Mouse (Mus musculus): ENCODE results near the gene Prickle4. TPM values are rescaled to one million over a fixed set of nuclear protein-coding genes. Genes with fewer than 3 reads are reported as not detected.

Gene Prickle4
- polyA plus RNA-seq, 1 experiment from 2014 or later = 0.44 TPM

DNA sequence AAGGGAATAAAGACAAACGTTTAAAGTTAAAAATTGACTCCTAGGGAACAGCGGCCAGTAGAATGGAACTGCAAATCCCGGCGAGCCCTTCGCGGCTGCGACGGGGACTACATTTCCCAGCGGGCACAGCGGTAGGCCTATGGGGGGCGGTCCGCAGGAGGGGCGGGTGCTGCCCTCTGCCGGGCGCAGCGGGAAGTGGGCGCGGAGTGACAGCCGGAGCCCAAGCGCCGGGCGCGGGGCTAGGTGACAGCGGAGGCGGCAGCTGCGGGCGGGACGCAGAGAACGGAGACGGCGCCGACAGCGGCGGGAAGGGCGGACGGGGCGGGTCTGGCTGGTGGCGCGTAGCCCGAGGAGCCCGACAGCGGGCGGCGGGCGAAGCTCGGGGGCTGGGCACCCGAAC is 42.3 kb upstream of the Prickle4 start, which contains the start of gene Tfeb:
Tfeb (plus strand) TSS at position 175 of the 400 bp plus-strand sequence.
- H3K27ac ChIP-seq (ENCODE audit: low read depth, low read length) = peak within 1 kb of the TSS; percentile 62
- DNase-seq (ENCODE audit: low spot score) (peak; percentile 97), ATAC-seq (replicated peaks; ENCODE audit: low FRiP score) (peak; percentile 81)
- H3K4me3 ChIP-seq (ENCODE audit: low read depth, low read length) = peak within 1 kb of the TSS; percentile 81
- under 1% methylated on average over 47 of the region's 47 CpGs for WGBS
- H3K36me3 ChIP-seq (ENCODE audit: control insufficient read depth, insufficient read depth, low read length) = no peaks in the 10 kb centered on the region
- H3K27me3 ChIP-seq (replicated peaks; ENCODE audit: control insufficient read depth, insufficient read depth, low read length) = peaks cover 5% of the 10 kb centered on the region
- H3K4me2 ChIP-seq = peak within 1 kb of the TSS; percentile 99
- no peaks in the 10 kb centered on the region for H3K9me3 ChIP-seq (ENCODE audit: control insufficient read depth, low read length)
- H3K4me1 ChIP-seq (replicated peaks; ENCODE audit: control insufficient read depth, insufficient read depth, low read length) = peaks cover 24% of the 10 kb centered on the region
- H3K9ac ChIP-seq (ENCODE audit: low read depth, low read length) = peak within 1 kb of the TSS; percentile 79

GRCm38 (mm10) chr17:47735553-47736100 is 41.1 kb upstream of the Prickle4 start:
- Histone ChIP-seq H3K4me1 (replicated peaks; ENCODE audit: control insufficient read depth, insufficient read depth, low read length) (peaks cover 18% of the 10 kb centered on the region), H3K4me2 (no peak overlapping the region), H3K9me3 (ENCODE audit: control insufficient read depth, low read length) (no peaks in the 10 kb centered on the region), H3K4me3 (ENCODE audit: low read depth, low read length) (no peak overlapping the region), H3K27ac (ENCODE audit: low read depth, low read length) (no peak overlapping the region), H3K36me3 (ENCODE audit: control insufficient read depth, insufficient read depth, low read length) (no peaks in the 10 kb centered on the region), H3K27me3 (replicated peaks; ENCODE audit: control insufficient read depth, insufficient read depth, low read length) (peaks cover 5% of the 10 kb centered on the region), H3K9ac (ENCODE audit: low read depth, low read length) (no peak overlapping the region)
- DNase-seq (ENCODE audit: low spot score) (no peak), ATAC-seq (replicated peaks; ENCODE audit: low FRiP score) (no peak)
- 78% methylated on average over 14 of the region's 14 CpGs for WGBS

- no peak overlapping the region for H3K4me2 ChIP-seq
- H3K4me3 ChIP-seq (ENCODE audit: low read depth, low read length) = no peak overlapping the region
- no peaks in the 10 kb centered on the region for H3K36me3 ChIP-seq (ENCODE audit: control insufficient read depth, insufficient read depth, low read length)
- H3K9ac ChIP-seq (ENCODE audit: low read depth, low read length) = no peak overlapping the region
- WGBS = 61% methylated on average over 24 of the region's 24 CpGs
- no peak overlapping the region for H3K27ac ChIP-seq (ENCODE audit: low read depth, low read length)
- ATAC-seq (replicated peaks; ENCODE audit: low FRiP score) (no peak), DNase-seq (ENCODE audit: low spot score) (no peak)
- no peaks in the 10 kb centered on the region for H3K9me3 ChIP-seq (ENCODE audit: control insufficient read depth, low read length)
- no peaks in the 10 kb centered on the region for H3K4me1 ChIP-seq (replicated peaks; ENCODE audit: control insufficient read depth, insufficient read depth, low read length)
- no peaks in the 10 kb centered on the region for H3K27me3 ChIP-seq (replicated peaks; ENCODE audit: control insufficient read depth, insufficient read depth, low read length)
Observed at GRCm38 (mm10) chr17:47730633-47731575, 36.4 kb upstream of the Prickle4 start.

GRCm38 (mm10) chr17:47726566-47726965 is 32.0 kb upstream of the Prickle4 start, which contains the start of gene Pgc:
Gene Pgc, plus strand, starts transcription at chr17:47726842.
- Histone ChIP-seq H3K27ac (ENCODE audit: low read depth, low read length) (no peak within 1 kb of the TSS), H3K4me2 (no peak within 1 kb of the TSS), H3K4me1 (replicated peaks; ENCODE audit: control insufficient read depth, insufficient read depth, low read length) (no peaks in the 10 kb centered on the region), H3K9me3 (ENCODE audit: control insufficient read depth, low read length) (no peaks in the 10 kb centered on the region), H3K4me3 (ENCODE audit: low read depth, low read length) (no peak within 1 kb of the TSS), H3K27me3 (replicated peaks; ENCODE audit: control insufficient read depth, insufficient read depth, low read length) (0 out of 2 replicates have a peak, but pooled peaks cover 3% of the 10 kb centered on the region), H3K36me3 (ENCODE audit: control insufficient read depth, insufficient read depth, low read length) (no peaks in the 10 kb centered on the region), H3K9ac (ENCODE audit: low read depth, low read length) (no peak within 1 kb of the TSS)
- DNase-seq (ENCODE audit: low spot score) = no peak
- ATAC-seq (replicated peaks; ENCODE audit: low FRiP score) = no peak
- WGBS = 69% methylated on average over 11 of the region's 11 CpGs

GRCm38 (mm10) chr17:47721183-47721582 is 26.6 kb upstream of the Prickle4 start:
- Histone ChIP-seq H3K9me3 (ENCODE audit: control insufficient read depth, low read length) (no peaks in the 10 kb centered on the region), H3K36me3 (ENCODE audit: control insufficient read depth, insufficient read depth, low read length) (no peaks in the 10 kb centered on the region), H3K4me1 (replicated peaks; ENCODE audit: control insufficient read depth, insufficient read depth, low read length) (no peaks in the 10 kb centered on the region), H3K4me3 (ENCODE audit: low read depth, low read length) (no peak overlapping the region), H3K4me2 (no peak overlapping the region), H3K9ac (ENCODE audit: low read depth, low read length) (no peak overlapping the region), H3K27me3 (replicated peaks; ENCODE audit: control insufficient read depth, insufficient read depth, low read length) (0 out of 2 replicates have a peak, but pooled peaks cover 3% of the 10 kb centered on the region), H3K27ac (ENCODE audit: low read depth, low read length) (no peak overlapping the region)
- WGBS = 52% methylated on average over 4 of the region's 4 CpGs
- no peak for DNase-seq (ENCODE audit: low spot score)
- no peak for ATAC-seq (replicated peaks; ENCODE audit: low FRiP score)

DNA sequence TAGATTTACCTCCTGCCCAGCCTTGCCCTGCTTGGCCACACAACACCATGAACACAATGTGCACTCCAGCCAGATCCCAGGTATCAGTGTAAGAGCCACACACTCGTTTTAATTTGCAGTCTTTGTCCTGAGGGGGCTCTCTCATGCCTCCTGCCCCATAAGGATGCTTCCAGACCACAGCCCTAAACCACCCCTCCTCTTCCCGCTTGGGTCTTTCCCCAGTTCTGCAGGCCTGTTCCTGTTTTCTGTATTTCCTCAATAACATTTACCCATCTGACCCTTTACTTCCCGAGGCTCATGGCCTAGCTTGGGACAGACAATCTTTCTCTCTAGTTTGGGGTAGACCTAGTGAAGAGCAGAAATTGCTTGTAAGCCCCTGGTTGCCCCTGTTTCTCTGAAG is 20.5 kb upstream of the Prickle4 start:
- Histone ChIP-seq H3K4me3 (ENCODE audit: low read depth, low read length) (no peak overlapping the region), H3K9ac (ENCODE audit: low read depth, low read length) (no peak overlapping the region), H3K27ac (ENCODE audit: low read depth, low read length) (no peak overlapping the region), H3K4me1 (replicated peaks; ENCODE audit: control insufficient read depth, insufficient read depth, low read length) (no peaks in the 10 kb centered on the region), H3K9me3 (ENCODE audit: control insufficient read depth, low read length) (no peaks in the 10 kb centered on the region), H3K36me3 (ENCODE audit: control insufficient read depth, insufficient read depth, low read length) (no peaks in the 10 kb centered on the region), H3K27me3 (replicated peaks; ENCODE audit: control insufficient read depth, insufficient read depth, low read length) (no peaks in the 10 kb centered on the region; the same call in 1 of the 2 replicates), H3K4me2 (no peak overlapping the region)
- 36% methylated on average over 3 of the region's 3 CpGs for WGBS
- DNase-seq (ENCODE audit: low spot score) (no peak), ATAC-seq (replicated peaks; ENCODE audit: low FRiP score) (no peak)

- WGBS = 52% methylated on average over 22 of the region's 22 CpGs
- H3K4me1 ChIP-seq (replicated peaks; ENCODE audit: control insufficient read depth, insufficient read depth, low read length) = no peaks in the 10 kb centered on the region
- H3K27ac ChIP-seq (ENCODE audit: low read depth, low read length) = no peak overlapping the region
- no peak for DNase-seq (ENCODE audit: low spot score)
- H3K4me3 ChIP-seq (ENCODE audit: low read depth, low read length) = no peak overlapping the region
- H3K27me3 ChIP-seq (replicated peaks; ENCODE audit: control insufficient read depth, insufficient read depth, low read length) = peaks cover 2% of the 10 kb centered on the region; the same call in 1 of the 2 replicates
- H3K9me3 ChIP-seq (ENCODE audit: control insufficient read depth, low read length) = no peaks in the 10 kb centered on the region
- H3K9ac ChIP-seq (ENCODE audit: low read depth, low read length) = no peak overlapping the region
- H3K4me2 ChIP-seq = no peak overlapping the region
- ATAC-seq (replicated peaks; ENCODE audit: low FRiP score) = no peak
- H3K36me3 ChIP-seq (ENCODE audit: control insufficient read depth, insufficient read depth, low read length) = no peaks in the 10 kb centered on the region
Observed at GRCm38 (mm10) chr17:47712889-47713571, 18.5 kb upstream of the Prickle4 start.

DNA sequence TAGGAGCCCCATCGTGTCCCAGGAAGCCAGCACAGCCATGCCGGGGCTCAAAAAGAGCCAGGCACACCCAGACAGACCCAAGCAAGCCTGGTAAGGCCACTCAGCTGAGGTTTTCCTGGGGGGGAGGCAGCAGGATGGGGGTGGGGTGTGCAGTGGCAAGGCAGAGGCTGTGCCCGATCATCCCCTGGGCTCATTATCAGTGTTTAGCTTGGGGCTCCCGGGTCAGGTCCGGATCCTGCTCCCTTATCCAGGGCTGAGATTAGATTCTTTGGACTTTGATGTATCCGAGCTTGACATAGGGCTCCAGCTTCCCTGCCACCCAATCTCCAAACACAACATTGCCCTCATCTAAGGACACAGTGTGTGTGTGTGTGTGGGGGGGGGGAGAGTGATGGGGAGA is 17.3 kb upstream of the Prickle4 start:
- H3K9me3 ChIP-seq (ENCODE audit: control insufficient read depth, low read length) = no peaks in the 10 kb centered on the region
- no peak overlapping the region for H3K4me3 ChIP-seq (ENCODE audit: low read depth, low read length)
- no peak for DNase-seq (ENCODE audit: low spot score)
- no peak overlapping the region for H3K4me2 ChIP-seq
- no peaks in the 10 kb centered on the region for H3K4me1 ChIP-seq (replicated peaks; ENCODE audit: control insufficient read depth, insufficient read depth, low read length)
- H3K36me3 ChIP-seq (ENCODE audit: control insufficient read depth, insufficient read depth, low read length) = no peaks in the 10 kb centered on the region
- 0 out of 2 replicates have a peak, but pooled peaks have one; percentile 36 for ATAC-seq (replicated peaks; ENCODE audit: low FRiP score)
- peaks cover 8% of the 10 kb centered on the region for H3K27me3 ChIP-seq (replicated peaks; ENCODE audit: control insufficient read depth, insufficient read depth, low read length)
- 37% methylated on average over 6 of the region's 6 CpGs for WGBS
- peak overlapping the region; percentile 30; the same call in 1 of the 2 replicates for H3K27ac ChIP-seq (ENCODE audit: low read depth, low read length)
- no peak overlapping the region for H3K9ac ChIP-seq (ENCODE audit: low read depth, low read length)

All from liver, embryonic 11.5 days (tissue).